Mouse (Mus musculus) urinary bladder, adult 2 months (tissue): ENCODE measurements around the gene Pkig. TPM values are rescaled to one million over a fixed set of nuclear protein-coding genes. Genes with fewer than 3 reads are reported as not detected.
"Not testable (repeated sequence)": the region's sequence is repeated elsewhere in the genome, so short reads cannot be mapped to it uniquely, and the experiment has no call there.

ENCODE experiments used
- DNase-seq: peaks from one replicate; pipeline ENCODE4 v3.0.0; 2022; ENCODE audit warnings: low spot score
- polyA plus RNA-seq: library from polyadenylated mRNA; depleted of rRNA; stranded (reverse); fragments of >200 nt; gene quantifications from 2 replicates; pipeline ENCODE4 v1.2.3, GENCODE M21; 2012

Gene Pkig
- polyA plus RNA-seq, 1 experiment: 83.9 TPM

DNA sequence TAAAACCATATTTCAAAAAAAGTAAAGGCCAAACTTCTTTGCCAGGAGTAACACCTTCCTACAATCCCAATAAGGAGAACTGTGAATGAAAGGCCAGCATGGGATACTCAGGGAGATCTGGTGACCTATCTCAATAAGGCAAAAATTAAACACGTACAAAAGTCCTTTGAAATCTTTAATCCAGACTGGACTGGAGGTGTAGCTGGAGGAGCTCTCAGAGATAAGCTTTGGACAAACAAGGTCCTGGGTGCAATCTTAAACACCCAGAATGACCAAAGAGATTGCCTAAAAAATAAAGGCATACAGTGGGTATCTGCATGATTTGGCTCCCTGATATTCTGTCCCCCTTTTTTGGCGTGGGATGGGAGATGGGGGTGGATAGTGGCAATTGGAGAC, 14.6 kb upstream of the Pkig start:
- DNase-seq: no peak

GRCm38 (mm10) chr2:163644047-163644446, 14.1 kb upstream of the Pkig start:
- no peak for DNase-seq

DNA sequence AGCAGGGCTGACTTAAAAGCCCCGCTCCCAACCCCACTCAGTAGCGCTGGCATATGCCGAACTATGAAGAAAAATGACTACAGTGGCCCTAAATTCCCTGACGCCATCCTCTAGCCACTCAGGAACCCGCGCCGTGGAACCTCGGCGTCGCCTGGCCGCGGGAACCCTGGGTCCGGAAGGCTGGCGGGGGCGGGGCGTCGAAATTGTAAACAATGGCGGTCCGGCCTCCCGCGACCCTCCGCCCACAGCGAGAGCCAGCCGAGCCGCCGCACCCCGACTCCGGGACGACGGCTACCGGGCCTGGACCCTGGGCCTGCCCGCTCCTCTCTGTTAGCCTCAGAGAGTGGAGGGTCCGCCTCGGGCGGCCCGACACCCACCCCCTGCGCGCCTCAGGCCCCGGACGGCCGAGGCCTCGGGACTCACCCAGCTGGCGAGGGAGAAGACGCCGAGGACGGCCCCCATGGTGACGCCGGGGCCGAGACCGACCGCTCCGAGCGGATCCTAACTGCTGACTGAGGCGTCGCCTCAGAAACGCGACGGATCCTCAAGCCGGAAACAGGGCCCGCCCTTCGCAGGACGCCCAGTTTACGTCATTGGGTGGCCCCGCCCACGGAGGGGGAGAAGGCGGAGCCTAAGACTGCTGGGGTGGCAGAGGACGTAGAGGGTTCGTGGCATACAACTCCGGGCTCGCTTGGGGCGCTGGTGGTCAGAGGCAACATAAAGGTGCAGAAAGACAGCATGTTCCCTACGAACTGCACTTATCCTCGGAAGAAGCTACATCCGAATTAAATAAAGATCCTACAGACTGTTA, 13.4 kb upstream of the Pkig start, which contains the start of gene Serinc3:
Serinc3 (minus strand) TSS at position 557 of the 811 bp plus-strand sequence.
- peak; percentile 98 for DNase-seq

GRCm38 (mm10) chr2:163645700-163646460, 12.3 kb upstream of the Pkig start:
- DNase-seq: no peak

GRCm38 (mm10) chr2:163646461-163647080, 11.6 kb upstream of the Pkig start:
- DNase-seq: no peak

GRCm38 (mm10) chr2:163655699-163656098, 2.5 kb upstream of the Pkig start:
- DNase-seq: not testable (repeated sequence)

- DNase-seq: no peak
Observed at GRCm38 (mm10) chr2:163657486-163657885, 700 bp upstream of the Pkig start.

DNA sequence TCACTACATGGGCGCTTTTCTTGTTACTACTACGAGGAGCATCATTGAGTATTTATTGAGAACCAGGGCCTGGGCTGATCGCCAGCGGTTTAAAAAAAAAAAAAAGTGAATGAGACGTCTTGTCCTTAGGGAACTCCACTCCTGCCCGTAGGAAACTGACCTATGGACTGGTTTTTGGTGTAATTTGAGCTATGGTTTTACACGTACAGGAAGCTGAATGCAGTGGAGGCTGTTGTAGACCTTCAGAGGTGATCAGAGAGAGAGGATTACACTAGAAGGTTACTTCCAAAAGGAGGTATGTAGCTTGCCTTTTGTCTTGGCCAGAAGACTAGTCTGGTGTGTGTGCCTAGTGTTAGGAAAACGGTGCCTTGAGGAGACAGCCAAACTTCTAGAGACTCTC, 755 bp downstream of the Pkig start:
- DNase-seq: no peak

GRCm38 (mm10) chr2:163659431-163659830, 1.2 kb downstream of the Pkig start:
- DNase-seq: no peak

- DNase-seq: no peak
Observed at GRCm38 (mm10) chr2:163660103-163660701, 2.0 kb downstream of the Pkig start.

DNA sequence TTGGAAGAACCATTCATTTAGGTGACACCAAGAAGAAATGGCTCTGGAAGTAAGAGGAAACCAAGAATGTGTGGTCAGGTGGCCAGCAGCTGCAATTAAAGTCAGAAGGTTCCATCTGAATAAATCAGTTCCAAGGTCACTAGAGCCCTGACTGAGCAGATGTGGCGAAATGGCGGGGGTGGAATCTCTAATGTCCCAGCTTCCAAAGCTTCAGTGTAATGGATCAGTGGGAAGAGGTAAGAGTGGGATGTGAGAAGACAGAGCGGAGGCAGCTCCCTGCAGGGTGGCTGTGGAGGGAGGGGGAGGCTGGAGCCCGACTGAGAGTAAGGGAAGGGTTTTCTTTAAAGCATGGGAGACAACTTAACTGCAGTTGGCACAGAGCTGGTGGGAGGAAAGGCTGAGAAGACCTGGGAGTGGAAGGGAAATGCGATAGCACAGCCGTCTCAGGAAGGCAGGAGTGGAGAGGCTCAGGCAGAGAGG, 3.2 kb downstream of the Pkig start:
- no peak for DNase-seq

DNA sequence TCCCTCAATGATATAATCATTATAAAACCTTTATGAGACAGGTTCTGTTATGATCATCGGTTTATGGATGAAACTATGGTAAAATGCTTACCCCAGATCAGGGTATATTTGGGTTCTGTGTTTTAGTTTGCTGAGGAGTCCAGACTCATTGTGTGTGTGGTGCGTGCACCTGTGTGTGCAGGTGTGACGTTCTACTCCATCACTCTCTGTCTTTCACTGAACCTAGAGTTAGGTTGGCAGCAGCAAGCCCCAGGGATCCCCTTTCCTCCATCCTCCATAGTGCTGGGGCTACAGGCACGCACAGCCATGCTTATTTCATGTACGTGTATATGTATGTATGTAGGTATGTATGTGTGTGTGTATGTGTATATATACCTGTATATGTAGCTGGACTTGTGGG, 3.9 kb downstream of the Pkig start:
- no peak for DNase-seq

DNA sequence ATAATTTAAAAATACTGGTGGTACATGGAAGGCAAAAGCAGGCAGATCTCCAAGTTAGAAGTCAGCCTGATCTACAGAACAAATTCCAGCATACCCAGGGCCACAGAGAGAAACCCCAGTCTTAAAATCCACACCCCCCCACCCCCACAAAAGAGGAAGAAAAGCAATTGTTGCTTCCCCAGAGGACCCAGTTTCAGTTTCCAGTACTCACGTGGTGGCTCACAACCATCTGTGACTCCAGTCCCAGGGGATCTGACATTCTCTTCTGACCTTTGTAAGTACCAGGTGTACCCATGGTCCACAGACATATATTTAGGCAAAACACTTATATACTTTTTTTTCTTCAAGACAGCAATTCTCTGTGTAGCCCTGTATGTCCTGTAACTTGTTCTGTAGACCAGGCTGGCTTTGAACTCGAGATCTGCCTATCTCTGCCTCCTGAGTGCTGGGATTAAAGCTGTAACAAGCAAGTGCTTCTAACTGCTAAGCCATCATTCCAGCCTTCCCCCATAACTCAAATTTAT, 4.6 kb downstream of the Pkig start:
- no peak for DNase-seq

GRCm38 (mm10) chr2:163663930-163664329, 5.7 kb downstream of the Pkig start:
- no peak for DNase-seq

- no peak for DNase-seq
Observed at GRCm38 (mm10) chr2:163667045-163667444, 8.9 kb downstream of the Pkig start.

GRCm38 (mm10) chr2:163670872-163671594, 12.8 kb downstream of the Pkig start:
- DNase-seq: no peak

GRCm38 (mm10) chr2:163674397-163674796, 16.2 kb downstream of the Pkig start:
- DNase-seq: no peak

GRCm38 (mm10) chr2:163675144-163675619, 17.0 kb downstream of the Pkig start:
- no peak for DNase-seq

GRCm38 (mm10) chr2:163675662-163676061, 17.5 kb downstream of the Pkig start:
- DNase-seq: no peak

- DNase-seq: no peak
Observed at GRCm38 (mm10) chr2:163676321-163676720, 18.1 kb downstream of the Pkig start.

- DNase-seq: no peak
Observed at GRCm38 (mm10) chr2:163676745-163677144, 18.6 kb downstream of the Pkig start.
